Mouse (Mus musculus): ENCODE data around the gene Rara. TPM values are rescaled to one million over a fixed set of nuclear protein-coding genes. Genes with fewer than 3 reads are reported as not detected.

Gene Rara
- polyA plus RNA-seq, 1 experiment from 2014 or later = 43.7 TPM

DNA sequence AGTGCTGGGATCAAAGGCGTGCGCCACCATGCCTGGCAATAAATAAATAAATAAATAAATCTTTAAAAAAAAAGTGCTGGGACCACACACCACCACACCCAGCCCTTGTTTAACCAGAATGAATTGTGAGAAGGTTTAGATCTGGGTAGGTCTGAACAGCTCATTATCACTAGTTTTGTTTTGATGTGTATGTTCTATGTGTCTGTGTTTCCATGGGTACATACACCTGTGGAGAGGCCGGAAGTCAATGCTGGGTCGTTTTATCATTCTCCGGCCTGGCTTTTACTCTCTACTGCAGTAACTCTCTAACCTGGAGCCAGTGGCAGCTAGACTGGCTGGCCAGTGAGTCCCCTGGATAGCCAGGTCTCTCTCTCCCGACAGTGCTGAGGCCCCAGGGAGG, 63.2 kb downstream of the Rara start:
- Histone ChIP-seq H3K9me3 (replicated peaks) (no peaks in the 10 kb centered on the region), H3K36me3 (peaks cover 74% of the 10 kb centered on the region), H3K4me3 (no peak overlapping the region), H3K27ac (no peak overlapping the region), H3K27me3 (ENCODE audit: low read depth, poor library complexity, severe bottlenecking) (no peaks in the 10 kb centered on the region), H3K4me1 (no peaks in the 10 kb centered on the region)
- DNase-seq (ENCODE audit: low spot score) = no peak
- WGBS = 84% methylated on average over 6 of the region's 6 CpGs

DNA sequence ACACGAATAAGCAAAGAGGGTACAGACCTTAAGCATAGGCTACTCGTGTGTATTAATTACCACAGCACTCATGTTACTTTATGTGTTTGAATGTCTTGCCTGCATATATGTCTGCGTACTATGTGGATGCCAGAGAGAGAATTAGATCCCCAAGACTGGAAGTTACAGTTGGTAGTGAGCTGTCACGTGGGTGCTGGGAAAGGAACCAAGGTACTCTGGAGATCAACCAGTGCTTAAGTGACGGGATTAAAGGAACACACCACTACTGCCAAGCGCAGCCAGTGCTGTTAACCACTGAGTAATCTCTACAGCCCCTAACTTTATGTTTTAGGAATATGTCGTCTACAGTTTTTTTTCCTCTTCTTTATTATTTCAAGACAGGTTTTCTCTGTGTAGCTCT, 68.4 kb downstream of the Rara start:
- Histone ChIP-seq H3K9me3 (replicated peaks) (no peaks in the 10 kb centered on the region), H3K27me3 (ENCODE audit: low read depth, poor library complexity, severe bottlenecking) (no peaks in the 10 kb centered on the region), H3K4me3 (no peak overlapping the region), H3K36me3 (peaks cover 100% of the 10 kb centered on the region), H3K4me1 (no peaks in the 10 kb centered on the region), H3K27ac (no peak overlapping the region)
- 96% methylated on average over 7 of the region's 7 CpGs for WGBS
- no peak for DNase-seq (ENCODE audit: low spot score)

DNA sequence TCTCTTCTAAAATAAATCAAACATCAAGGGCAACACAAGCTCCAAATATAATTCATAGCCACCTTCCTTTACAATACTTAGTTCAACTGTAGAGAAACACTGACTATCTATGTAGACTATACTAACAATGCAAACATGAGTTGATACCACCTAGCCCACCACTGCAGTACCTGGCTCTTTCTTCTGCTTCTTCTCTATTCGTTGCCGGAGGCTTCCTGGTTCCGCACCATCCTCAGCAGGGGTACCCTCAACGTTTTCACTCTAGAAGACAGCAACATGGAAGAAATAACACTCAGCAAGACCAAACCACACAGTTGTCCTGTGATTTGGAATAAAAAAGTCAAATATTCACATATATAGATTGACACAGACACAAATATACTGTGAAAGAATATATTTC, 70.0 kb downstream of the Rara start:
- DNase-seq (ENCODE audit: low spot score) = no peak
- Histone ChIP-seq H3K4me1 (no peaks in the 10 kb centered on the region), H3K27me3 (ENCODE audit: low read depth, poor library complexity, severe bottlenecking) (no peaks in the 10 kb centered on the region), H3K36me3 (peaks cover 100% of the 10 kb centered on the region), H3K4me3 (no peak overlapping the region), H3K9me3 (replicated peaks) (no peaks in the 10 kb centered on the region), H3K27ac (no peak overlapping the region)
- WGBS = 93% methylated on average over 4 of the region's 4 CpGs

DNA sequence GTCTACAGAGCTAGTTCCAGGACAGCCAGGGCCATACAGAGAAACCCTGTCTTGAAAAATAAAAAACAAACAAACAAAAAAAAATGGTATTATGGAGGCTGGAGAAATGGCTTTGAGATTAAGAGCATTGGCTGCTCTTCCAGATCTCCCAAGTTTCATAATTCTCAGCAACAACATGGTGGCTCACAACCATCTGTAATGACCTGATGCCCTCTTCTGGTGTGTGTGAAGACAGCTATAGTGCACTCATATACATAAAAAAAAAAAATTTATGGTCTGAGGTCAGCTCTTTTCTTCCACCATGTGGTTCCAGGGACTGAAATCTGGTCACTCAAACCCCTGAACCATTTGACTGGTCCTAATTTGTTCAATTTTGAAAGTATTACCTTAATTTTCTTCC, 71.2 kb downstream of the Rara start:
- Histone ChIP-seq H3K9me3 (replicated peaks) (no peaks in the 10 kb centered on the region), H3K36me3 (peaks cover 100% of the 10 kb centered on the region), H3K4me3 (no peak overlapping the region), H3K27ac (no peak overlapping the region), H3K4me1 (no peaks in the 10 kb centered on the region), H3K27me3 (ENCODE audit: low read depth, poor library complexity, severe bottlenecking) (no peaks in the 10 kb centered on the region)
- DNase-seq (ENCODE audit: low spot score) = no peak

DNA sequence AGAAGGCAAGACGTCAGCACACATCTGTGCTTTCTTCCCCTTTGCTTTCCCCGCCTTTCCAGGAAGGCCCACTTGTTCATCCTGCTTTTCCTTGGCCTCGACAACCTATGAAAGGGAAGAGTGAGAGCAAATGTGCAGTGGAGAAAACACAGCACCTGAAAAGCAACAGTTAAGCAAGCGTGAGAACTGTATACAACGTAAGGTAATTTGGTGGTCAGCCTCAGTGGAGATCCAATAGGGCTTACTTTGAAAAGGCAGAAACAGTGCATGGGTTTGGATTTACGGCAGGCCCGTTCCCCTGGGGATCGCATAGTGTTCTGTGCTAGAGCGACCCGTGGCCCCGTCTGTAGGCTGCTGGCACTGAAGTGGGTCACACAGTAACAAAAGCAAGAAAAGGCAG, 71.6 kb downstream of the Rara start:
- no peaks in the 10 kb centered on the region for H3K4me1 ChIP-seq
- peaks cover 100% of the 10 kb centered on the region for H3K36me3 ChIP-seq
- WGBS = 94% methylated on average over 11 of the region's 11 CpGs
- H3K4me3 ChIP-seq = no peak overlapping the region
- no peaks in the 10 kb centered on the region for H3K9me3 ChIP-seq (replicated peaks)
- no peak for DNase-seq (ENCODE audit: low spot score)
- no peak overlapping the region for H3K27ac ChIP-seq
- no peaks in the 10 kb centered on the region for H3K27me3 ChIP-seq (ENCODE audit: low read depth, poor library complexity, severe bottlenecking)

DNA sequence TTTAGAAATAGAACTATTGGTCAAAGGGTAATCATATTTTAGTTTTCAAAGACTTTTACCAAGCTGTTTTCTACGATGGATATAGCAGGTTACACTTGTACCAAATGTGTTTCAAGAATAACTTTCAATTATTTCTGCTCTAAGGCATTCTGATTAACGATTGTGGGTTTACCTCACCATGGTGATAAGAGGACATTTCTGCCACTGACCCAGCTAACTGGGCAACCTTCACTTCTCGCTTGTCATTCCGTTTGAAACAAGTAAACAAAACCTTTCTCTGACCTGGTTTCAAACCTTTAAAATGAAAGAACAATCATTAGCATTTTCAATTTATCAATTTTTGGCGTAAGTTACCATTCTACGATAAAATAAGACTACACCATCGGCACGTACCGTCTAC, 79.2 kb downstream of the Rara start:
- DNase-seq (ENCODE audit: low spot score) = no peak
- Histone ChIP-seq H3K27me3 (ENCODE audit: low read depth, poor library complexity, severe bottlenecking) (no peaks in the 10 kb centered on the region), H3K4me1 (no peaks in the 10 kb centered on the region), H3K4me3 (no peak overlapping the region), H3K9me3 (replicated peaks) (no peaks in the 10 kb centered on the region), H3K27ac (no peak overlapping the region), H3K36me3 (peaks cover 99% of the 10 kb centered on the region)
- WGBS = 97% methylated on average over 9 of the region's 9 CpGs

DNA sequence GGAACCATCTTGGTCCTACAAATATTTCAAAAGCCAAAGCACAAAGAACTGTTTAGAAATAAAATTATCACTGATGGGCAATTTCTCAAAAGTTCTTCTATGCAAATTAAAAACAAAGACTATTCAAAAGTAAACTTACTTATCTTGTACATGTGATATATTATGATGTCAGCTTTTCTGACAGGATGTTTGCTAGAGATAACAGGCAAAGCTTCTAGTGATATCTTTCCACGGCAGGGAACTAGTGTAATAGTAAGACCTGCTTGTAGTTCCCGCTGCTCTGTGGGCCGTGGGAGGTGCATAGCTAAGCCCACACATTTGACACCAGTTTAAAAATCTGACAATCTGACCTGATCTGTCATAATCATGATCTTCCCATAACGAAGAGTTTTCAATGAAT, 82.5 kb downstream of the Rara start:
- Histone ChIP-seq H3K4me1 (no peaks in the 10 kb centered on the region), H3K9me3 (replicated peaks) (no peaks in the 10 kb centered on the region), H3K27ac (no peak overlapping the region), H3K36me3 (peaks cover 99% of the 10 kb centered on the region), H3K4me3 (no peak overlapping the region), H3K27me3 (ENCODE audit: low read depth, poor library complexity, severe bottlenecking) (no peaks in the 10 kb centered on the region)
- WGBS = 90% methylated on average over 4 of the region's 4 CpGs
- DNase-seq (ENCODE audit: low spot score) = no peak

DNA sequence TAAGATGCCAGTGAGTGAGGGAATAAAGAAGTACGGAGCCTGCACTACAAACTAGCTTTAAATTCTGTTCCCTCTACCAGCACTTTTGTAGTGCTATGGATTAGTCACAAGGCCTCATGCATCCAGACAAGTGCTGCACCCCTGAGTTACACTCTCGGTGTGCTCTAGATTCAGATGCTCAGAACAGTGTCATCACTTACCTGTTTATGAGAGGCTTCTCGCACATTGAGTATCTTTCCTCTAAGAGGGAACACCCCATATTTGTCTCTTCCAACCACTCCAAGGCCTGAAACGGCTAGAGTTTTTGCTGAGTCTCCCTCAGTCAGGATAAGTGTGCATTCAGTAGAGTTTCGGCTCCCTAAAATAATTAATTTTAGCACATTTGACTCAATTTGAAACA, 83.1 kb downstream of the Rara start:
- H3K4me1 ChIP-seq = no peaks in the 10 kb centered on the region
- H3K36me3 ChIP-seq = peaks cover 99% of the 10 kb centered on the region
- WGBS = 96% methylated on average over 5 of the region's 5 CpGs
- no peak overlapping the region for H3K4me3 ChIP-seq
- no peak overlapping the region for H3K27ac ChIP-seq
- no peaks in the 10 kb centered on the region for H3K27me3 ChIP-seq (ENCODE audit: low read depth, poor library complexity, severe bottlenecking)
- H3K9me3 ChIP-seq (replicated peaks) = no peaks in the 10 kb centered on the region
- no peak for DNase-seq (ENCODE audit: low spot score)

DNA sequence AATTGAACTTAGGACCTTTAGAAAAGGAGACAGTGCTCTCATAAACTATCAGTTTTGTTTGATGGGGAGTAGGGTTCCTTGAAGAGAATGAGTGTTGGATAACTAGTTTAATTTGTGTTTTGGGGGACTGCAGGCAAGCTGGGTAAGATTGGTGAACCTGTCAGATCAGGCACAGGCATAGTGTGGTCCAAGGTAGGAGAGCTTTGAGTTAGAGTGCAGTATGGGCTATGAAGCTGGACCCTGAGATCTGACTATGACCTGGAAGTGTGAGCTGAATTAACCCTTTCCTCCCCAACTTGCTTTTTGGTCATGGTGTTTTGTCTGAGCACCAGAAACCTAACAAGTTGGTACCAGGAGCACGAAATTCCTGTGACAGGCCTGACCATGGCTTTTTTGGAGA, 86.2 kb downstream of the Rara start:
- DNase-seq (ENCODE audit: low spot score) = no peak
- peaks cover 99% of the 10 kb centered on the region for H3K36me3 ChIP-seq
- no peaks in the 10 kb centered on the region for H3K9me3 ChIP-seq (replicated peaks)
- no peaks in the 10 kb centered on the region for H3K27me3 ChIP-seq (ENCODE audit: low read depth, poor library complexity, severe bottlenecking)
- H3K4me3 ChIP-seq = no peak overlapping the region
- WGBS = 90% methylated on average over 1 of the region's 1 CpGs
- no peak overlapping the region for H3K27ac ChIP-seq
- no peaks in the 10 kb centered on the region for H3K4me1 ChIP-seq

DNA sequence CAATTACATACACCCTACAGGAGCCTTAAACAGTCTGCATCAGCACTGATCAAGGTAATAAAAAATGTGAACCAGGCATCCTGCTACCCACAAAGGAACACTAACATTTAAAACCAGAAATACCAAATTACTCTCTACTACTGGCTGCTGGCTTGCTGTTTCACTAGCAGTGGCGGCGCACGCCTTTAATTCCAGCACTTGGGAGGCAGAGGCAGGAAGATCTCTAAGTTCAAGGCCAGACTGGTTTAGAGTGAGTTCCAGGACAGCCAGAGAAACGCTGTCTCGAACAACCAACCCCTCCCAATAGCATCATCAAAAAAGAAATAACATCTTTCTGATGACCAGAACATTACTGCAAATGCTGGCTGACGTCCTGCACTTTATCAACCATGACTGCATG, 92.2 kb downstream of the Rara start:
- H3K9me3 ChIP-seq (replicated peaks) = no peaks in the 10 kb centered on the region
- no peak overlapping the region for H3K4me3 ChIP-seq
- WGBS = 96% methylated on average over 6 of the region's 6 CpGs
- peaks cover 14% of the 10 kb centered on the region for H3K4me1 ChIP-seq
- DNase-seq (ENCODE audit: low spot score) = no peak
- no peaks in the 10 kb centered on the region for H3K27me3 ChIP-seq (ENCODE audit: low read depth, poor library complexity, severe bottlenecking)
- H3K36me3 ChIP-seq = peaks cover 78% of the 10 kb centered on the region
- no peak overlapping the region for H3K27ac ChIP-seq

DNA sequence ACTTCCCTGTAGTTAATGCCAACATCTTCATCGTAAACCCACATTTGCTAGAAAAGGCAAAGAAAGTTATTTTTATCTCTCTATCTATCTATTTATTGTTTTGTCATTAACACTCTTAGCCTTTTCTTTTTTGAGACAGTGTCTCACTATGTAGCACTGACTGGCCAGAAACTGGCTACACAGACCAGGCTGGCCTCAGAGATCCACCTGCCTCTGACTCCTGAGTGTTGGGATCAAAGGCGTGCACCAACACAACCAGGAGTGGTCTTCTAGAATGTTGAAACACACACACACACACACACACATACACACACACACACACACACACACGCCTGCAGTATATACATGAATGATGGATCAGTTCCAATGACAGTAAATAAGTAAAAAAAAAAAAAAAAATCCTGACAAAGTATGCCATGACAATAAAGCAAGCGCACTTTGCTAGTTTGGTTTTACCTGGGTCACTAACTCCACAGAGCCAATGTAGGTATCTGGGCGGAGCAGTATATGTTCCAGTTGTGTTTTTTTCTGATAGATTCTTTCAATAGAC, 94.8 kb downstream of the Rara start:
- 87% methylated on average over 5 of the region's 5 CpGs for WGBS

DNA sequence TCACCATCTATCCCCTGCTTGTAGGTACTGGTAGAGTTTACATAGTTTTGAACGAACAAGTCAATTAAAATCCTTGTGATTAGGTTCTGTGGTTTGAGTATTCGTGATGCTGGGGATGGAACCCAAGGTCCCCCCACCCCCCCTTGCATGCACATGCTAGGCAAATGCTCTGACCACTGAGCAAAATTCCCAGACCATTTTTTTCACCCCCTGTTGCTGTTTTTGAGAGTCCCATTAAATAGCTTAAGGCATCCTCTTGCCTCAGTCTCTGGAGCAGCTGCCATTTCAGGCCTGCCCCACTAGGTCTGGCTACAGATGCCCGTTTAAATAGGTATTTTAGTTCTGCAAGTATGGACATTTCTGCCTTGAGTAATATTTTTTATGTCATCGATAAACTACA, 95.5 kb downstream of the Rara start:
- Histone ChIP-seq H3K27me3 (ENCODE audit: low read depth, poor library complexity, severe bottlenecking) (no peaks in the 10 kb centered on the region), H3K4me3 (peak overlapping the region; percentile 81), H3K36me3 (peaks cover 46% of the 10 kb centered on the region), H3K27ac (peak overlapping the region; percentile 95), H3K4me1 (peaks cover 15% of the 10 kb centered on the region), H3K9me3 (replicated peaks) (no peaks in the 10 kb centered on the region)
- WGBS = 13% methylated on average over 4 of the region's 4 CpGs
- DNase-seq (ENCODE audit: low spot score) = no peak

More for the DNA sequence above, 94.8 kb downstream of the Rara start:
- H3K9me3 ChIP-seq (replicated peaks) = no peaks in the 10 kb centered on the region
- peak overlapping the region; percentile 81 for H3K4me3 ChIP-seq
- peaks cover 52% of the 10 kb centered on the region for H3K36me3 ChIP-seq
- H3K27me3 ChIP-seq (ENCODE audit: low read depth, poor library complexity, severe bottlenecking) = no peaks in the 10 kb centered on the region
- DNase-seq (ENCODE audit: low spot score) = no peak
- H3K27ac ChIP-seq = no peak overlapping the region
- peaks cover 15% of the 10 kb centered on the region for H3K4me1 ChIP-seq

DNA sequence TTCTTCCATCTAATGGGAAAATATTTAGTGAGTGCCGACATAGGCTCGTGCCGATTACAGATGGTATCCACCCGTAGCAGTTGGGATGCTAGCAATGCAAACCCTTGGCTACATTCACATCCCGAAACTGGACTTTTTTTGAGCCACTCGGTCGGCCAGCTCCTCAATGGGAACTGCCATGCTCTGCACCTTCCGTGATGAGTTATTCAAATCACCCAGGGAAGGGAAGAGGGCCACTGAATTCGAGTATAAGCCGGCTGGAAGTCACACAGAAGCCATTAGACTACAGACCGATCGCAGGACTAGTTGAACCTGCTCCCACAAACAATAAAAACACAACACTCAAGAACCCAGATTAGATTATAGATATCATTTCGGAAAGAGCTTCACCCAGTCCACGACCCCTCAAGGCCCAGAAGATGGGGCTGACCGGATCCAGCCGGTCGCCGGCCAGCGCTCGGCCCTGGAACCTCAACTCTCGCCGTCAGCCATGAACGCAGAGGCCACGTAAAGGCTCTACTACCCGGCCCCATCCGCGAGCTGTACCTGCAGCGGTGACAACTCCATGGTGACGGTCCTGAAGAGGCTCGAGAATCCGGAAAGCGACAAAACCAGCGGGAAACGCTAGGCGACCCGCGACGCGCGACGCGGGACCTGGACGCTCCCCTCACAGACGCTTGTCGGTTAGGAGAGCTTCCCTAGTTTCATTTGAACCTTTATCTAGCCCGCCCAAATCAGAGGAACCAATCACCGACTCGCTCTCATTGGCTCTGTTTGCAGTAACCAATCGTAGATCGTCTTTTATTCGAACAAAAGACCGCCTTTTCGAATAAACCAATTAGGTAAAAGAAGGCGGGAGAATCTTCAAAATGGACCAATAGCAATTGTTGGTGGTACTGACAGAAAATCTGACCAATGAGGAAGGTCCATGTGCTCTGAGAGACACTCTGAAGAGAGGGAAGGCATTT, 96.2 kb downstream of the Rara start, which contains the start of gene Top2a:
Gene Top2a, minus strand, starts transcription at position 690 of the 968 bp plus-strand sequence.
- Histone ChIP-seq H3K9me3 (replicated peaks) (no peaks in the 10 kb centered on the region), H3K27me3 (ENCODE audit: low read depth, poor library complexity, severe bottlenecking) (no peaks in the 10 kb centered on the region), H3K4me3 (peak within 1 kb of the TSS; percentile 81), H3K27ac (peak within 1 kb of the TSS; percentile 95), H3K36me3 (peaks cover 39% of the 10 kb centered on the region), H3K4me1 (peaks cover 15% of the 10 kb centered on the region)
- DNase-seq (ENCODE audit: low spot score) = peak; percentile 93
- under 1% methylated on average over 54 of the region's 54 CpGs for WGBS

All from limb, embryonic 10.5 days (tissue).